Mouse (Mus musculus) liver, adult 2 months (tissue): ENCODE measurements at regions not wholly inside any gene's neighbourhood (a gene's known extent, or its start where the extent isn't known, plus 50 kb on each side); places are given as distances from the start of the nearest gene placed in this dataset.

ENCODE experiments used
- CTCF ChIP-seq: fragments of 200-500 bp; IDR thresholded peaks from 2 replicates; pipeline ENCODE4 v1.5.1; 2011; ENCODE audit warnings: low read depth, low read length, control low read depth
- POLR2A ChIP-seq: fragments of 200-500 bp; IDR thresholded peaks from 2 replicates; pipeline ENCODE4 v1.6.1; 2011; ENCODE audit warnings: low read length, control low read depth; ENCODE audit not compliant: insufficient read depth; ENCODE audit errors: extremely low read depth

GRCm38 (mm10) chr1:184454381-184454780 is 278.0 kb downstream of the Hlx start:
- TF ChIP-seq POLR2A (no peak), CTCF (no peak)
